Mouse (Mus musculus): Measurements from ENCODE around the gene Gabrq. TPM values are rescaled to one million over a fixed set of nuclear protein-coding genes. Genes with fewer than 3 reads are reported as not detected.

The Gabrq gene
- 0.11 and 0.12 TPM in 2 replicates for polyA plus RNA-seq (2014; fragmentation: Nextera tagmentation; extraction: Ambion mirVana)

- H3K9me3 ChIP-seq (ENCODE audit: control insufficient read depth, low read length), result no peaks in the 10 kb centered on the region
- peak within 1 kb of the TSS; percentile 50 for H3K4me2 ChIP-seq (ENCODE audit: low read depth, severe bottlenecking)
- no peak within 1 kb of the TSS for H3K9ac ChIP-seq (ENCODE audit: low read length)
- DNase-seq (ENCODE audit: low spot score) (peak; percentile 38), ATAC-seq (ENCODE audit: insufficient number of reproducible peaks, low FRiP score, low TSS enrichment, low read depth) (0 out of 2 replicates have a peak, but pooled peaks have one; percentile 44)
- H3K4me1 ChIP-seq (ENCODE audit: control insufficient read depth, insufficient read depth, low read length), result no peaks in the 10 kb centered on the region
- H3K36me3 ChIP-seq (ENCODE audit: control insufficient read depth, insufficient read depth, low read length), result no peaks in the 10 kb centered on the region
- H3K27me3 ChIP-seq (ENCODE audit: control insufficient read depth, insufficient read depth, low read length), result peaks cover 11% of the 10 kb centered on the region
- H3K4me3 ChIP-seq (ENCODE audit: low read depth, low read length), result peak within 1 kb of the TSS; percentile 16; the same call in 1 of the 2 replicates
- 30% methylated on average over 38 of the region's 43 CpGs for WGBS
- no peak within 1 kb of the TSS for H3K27ac ChIP-seq (replicated peaks; ENCODE audit: low read depth, low read length)
These were observed at the start of gene Gabrq for GRCm38 (mm10) chrX:72824776-72825588. TSS of gene Gabrq (plus strand) at chrX:72825178.

- peak; percentile 20 for DNase-seq (ENCODE audit: low spot score)
- WGBS, result 32% methylated on average over 1 of the region's 1 CpGs
- ATAC-seq (ENCODE audit: insufficient number of reproducible peaks, low FRiP score, low TSS enrichment, low read depth), result no peak
- Histone ChIP-seq H3K27ac (replicated peaks; ENCODE audit: low read depth, low read length) (no peak overlapping the region), H3K36me3 (ENCODE audit: control insufficient read depth, insufficient read depth, low read length) (no peaks in the 10 kb centered on the region), H3K4me2 (ENCODE audit: low read depth, severe bottlenecking) (no peak overlapping the region), H3K4me1 (ENCODE audit: control insufficient read depth, insufficient read depth, low read length) (no peaks in the 10 kb centered on the region), H3K9ac (ENCODE audit: low read length) (no peak overlapping the region), H3K4me3 (ENCODE audit: low read depth, low read length) (no peak overlapping the region), H3K9me3 (ENCODE audit: control insufficient read depth, low read length) (no peaks in the 10 kb centered on the region), H3K27me3 (ENCODE audit: control insufficient read depth, insufficient read depth, low read length) (no peaks in the 10 kb centered on the region)
These were observed 36.0 kb upstream of the Gabrq start for GRCm38 (mm10) chrX:72788773-72789557.

GRCm38 (mm10) chrX:72789558-72789871, 35.5 kb upstream of the Gabrq start:
- Histone ChIP-seq H3K36me3 (ENCODE audit: control insufficient read depth, insufficient read depth, low read length) (no peaks in the 10 kb centered on the region), H3K4me3 (ENCODE audit: low read depth, low read length) (no peak overlapping the region), H3K9me3 (ENCODE audit: control insufficient read depth, low read length) (no peaks in the 10 kb centered on the region), H3K27me3 (ENCODE audit: control insufficient read depth, insufficient read depth, low read length) (no peaks in the 10 kb centered on the region), H3K27ac (replicated peaks; ENCODE audit: low read depth, low read length) (no peak overlapping the region), H3K4me1 (ENCODE audit: control insufficient read depth, insufficient read depth, low read length) (no peaks in the 10 kb centered on the region), H3K4me2 (ENCODE audit: low read depth, severe bottlenecking) (no peak overlapping the region), H3K9ac (ENCODE audit: low read length) (no peak overlapping the region)
- ATAC-seq (ENCODE audit: insufficient number of reproducible peaks, low FRiP score, low TSS enrichment, low read depth) (no peak), DNase-seq (ENCODE audit: low spot score) (no peak)

- Histone ChIP-seq H3K36me3 (ENCODE audit: control insufficient read depth, insufficient read depth, low read length) (no peaks in the 10 kb centered on the region), H3K4me2 (ENCODE audit: low read depth, severe bottlenecking) (no peak overlapping the region), H3K4me3 (ENCODE audit: low read depth, low read length) (no peak overlapping the region), H3K27me3 (ENCODE audit: control insufficient read depth, insufficient read depth, low read length) (0 out of 2 replicates have a peak, but pooled peaks cover under 1% of the 10 kb centered on the region), H3K4me1 (ENCODE audit: control insufficient read depth, insufficient read depth, low read length) (no peaks in the 10 kb centered on the region), H3K9me3 (ENCODE audit: control insufficient read depth, low read length) (no peaks in the 10 kb centered on the region), H3K27ac (replicated peaks; ENCODE audit: low read depth, low read length) (no peak overlapping the region), H3K9ac (ENCODE audit: low read length) (no peak overlapping the region)
- DNase-seq (ENCODE audit: low spot score) (peak; percentile 83), ATAC-seq (ENCODE audit: insufficient number of reproducible peaks, low FRiP score, low TSS enrichment, low read depth) (no peak)
- WGBS, result 7% methylated on average over 5 of the region's 5 CpGs
These were observed 5.4 kb upstream of the Gabrq start for GRCm38 (mm10) chrX:72819594-72819993.

GRCm38 (mm10) chrX:72823310-72823709, 1.7 kb upstream of the Gabrq start:
- Histone ChIP-seq H3K27ac (replicated peaks; ENCODE audit: low read depth, low read length) (no peak overlapping the region), H3K9me3 (ENCODE audit: control insufficient read depth, low read length) (no peaks in the 10 kb centered on the region), H3K4me2 (ENCODE audit: low read depth, severe bottlenecking) (no peak overlapping the region), H3K4me3 (ENCODE audit: low read depth, low read length) (no peak overlapping the region), H3K27me3 (ENCODE audit: control insufficient read depth, insufficient read depth, low read length) (peaks cover 11% of the 10 kb centered on the region), H3K36me3 (ENCODE audit: control insufficient read depth, insufficient read depth, low read length) (no peaks in the 10 kb centered on the region), H3K9ac (ENCODE audit: low read length) (no peak overlapping the region), H3K4me1 (ENCODE audit: control insufficient read depth, insufficient read depth, low read length) (no peaks in the 10 kb centered on the region)
- ATAC-seq (ENCODE audit: insufficient number of reproducible peaks, low FRiP score, low TSS enrichment, low read depth) (no peak), DNase-seq (ENCODE audit: low spot score) (no peak)
- WGBS, result 79% methylated on average over 2 of the region's 2 CpGs

DNA sequence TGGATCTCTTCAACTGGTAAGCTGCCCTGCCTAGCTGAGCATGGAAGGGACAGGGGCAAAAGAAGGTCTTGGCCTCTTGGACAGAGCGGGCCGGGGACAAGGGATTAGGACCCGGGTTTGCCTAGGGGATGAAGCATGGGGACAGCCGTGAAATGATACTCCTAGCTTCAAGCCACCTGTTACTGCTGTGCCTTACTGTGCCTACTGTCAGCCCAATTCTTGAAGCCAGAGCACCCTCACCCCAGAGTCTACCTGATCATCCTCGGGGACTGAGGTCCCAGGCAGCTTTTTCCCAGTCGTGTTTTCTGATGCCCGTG, 569 bp downstream of the Gabrq start:
- 61% methylated on average over 7 of the region's 7 CpGs for WGBS
- Histone ChIP-seq H3K27me3 (ENCODE audit: control insufficient read depth, insufficient read depth, low read length) (peaks cover 11% of the 10 kb centered on the region), H3K27ac (replicated peaks; ENCODE audit: low read depth, low read length) (no peak overlapping the region), H3K4me1 (ENCODE audit: control insufficient read depth, insufficient read depth, low read length) (no peaks in the 10 kb centered on the region), H3K4me3 (ENCODE audit: low read depth, low read length) (peak overlapping the region; percentile 16; the same call in 1 of the 2 replicates), H3K4me2 (ENCODE audit: low read depth, severe bottlenecking) (peak overlapping the region; percentile 50), H3K9me3 (ENCODE audit: control insufficient read depth, low read length) (no peaks in the 10 kb centered on the region), H3K36me3 (ENCODE audit: control insufficient read depth, insufficient read depth, low read length) (no peaks in the 10 kb centered on the region), H3K9ac (ENCODE audit: low read length) (no peak overlapping the region)
- DNase-seq (ENCODE audit: low spot score) (peak; percentile 20), ATAC-seq (ENCODE audit: insufficient number of reproducible peaks, low FRiP score, low TSS enrichment, low read depth) (no peak)

Other genes with a start within 250 kb of the Gabrq start
- 0.91 and 1.1 TPM in 2 replicates for gene Gabra3, start 168.3 kb upstream of the Gabrq start, polyA plus RNA-seq (2014; fragmentation: Nextera tagmentation; extraction: Ambion mirVana)
- 106 and 107 TPM in 2 replicates for gene Cetn2, start 93.2 kb downstream of the Gabrq start, polyA plus RNA-seq (2014; fragmentation: Nextera tagmentation; extraction: Ambion mirVana)
- gene Nsdhl, start 93.4 kb downstream of the Gabrq start, polyA plus RNA-seq (2014; fragmentation: Nextera tagmentation; extraction: Ambion mirVana), result 32.9 and 33.9 TPM in 2 replicates
- gene Zfp185, start 162.2 kb downstream of the Gabrq start, polyA plus RNA-seq (2014; fragmentation: Nextera tagmentation; extraction: Ambion mirVana), result 4.7 and 4.8 TPM in 2 replicates
- not detected in 2 replicates for gene Pnma5, start 211.9 kb downstream of the Gabrq start, polyA plus RNA-seq (2014; fragmentation: Nextera tagmentation; extraction: Ambion mirVana)
- 0.07 and 0.15 TPM in 2 replicates for gene Pnma3, start 239.6 kb downstream of the Gabrq start, polyA plus RNA-seq (2014; fragmentation: Nextera tagmentation; extraction: Ambion mirVana)

All from limb, embryonic 11.5 days (tissue).